Mouse (Mus musculus) forelimb bud, embryonic 11.5 days (tissue): ENCODE data around the gene Brsk1.

Source experiments
- DNase-seq: peaks from one replicate; pipeline ENCODE4 v3.0.0-alpha.2; 2012; ENCODE audit warnings: low read depth, low spot score

Gene Brsk1

GRCm38 (mm10) chr7:4739544-4740275, 49.3 kb downstream of the Brsk1 start, which contains the start of gene Kmt5c:
TSS of gene Kmt5c (plus strand) at chr7:4740115.
- peak; percentile 100 for DNase-seq

GRCm38 (mm10) chr7:4740309-4740727, 49.9 kb downstream of the Brsk1 start:
- DNase-seq = no peak

GRCm38 (mm10) chr7:4741151-4741550, 50.7 kb downstream of the Brsk1 start:
- no peak for DNase-seq

GRCm38 (mm10) chr7:4741672-4742481, 51.5 kb downstream of the Brsk1 start:
- DNase-seq = no peak

- DNase-seq = no peak
Observed at GRCm38 (mm10) chr7:4742482-4742819, 52.0 kb downstream of the Brsk1 start.

GRCm38 (mm10) chr7:4743354-4743753, 53.0 kb downstream of the Brsk1 start:
- no peak for DNase-seq

- no peak for DNase-seq
Observed at GRCm38 (mm10) chr7:4744886-4745285, 54.5 kb downstream of the Brsk1 start.

GRCm38 (mm10) chr7:4746326-4746980, 56.0 kb downstream of the Brsk1 start:
- DNase-seq = no peak

- no peak for DNase-seq
Observed at GRCm38 (mm10) chr7:4747156-4747899, 56.9 kb downstream of the Brsk1 start.

- DNase-seq = no peak
Observed at GRCm38 (mm10) chr7:4748321-4748720, 57.9 kb downstream of the Brsk1 start.

GRCm38 (mm10) chr7:4749169-4749568, 58.8 kb downstream of the Brsk1 start:
- no peak for DNase-seq

- DNase-seq = peak; percentile 61
Observed at GRCm38 (mm10) chr7:4751971-4752820, 61.8 kb downstream of the Brsk1 start.

- DNase-seq = peak; percentile 87
Observed at GRCm38 (mm10) chr7:4752821-4753570, 62.6 kb downstream of the Brsk1 start, which contains the start of gene Cox6b2. TSS of gene Cox6b2 (minus strand) at chr7:4753094.

GRCm38 (mm10) chr7:4759670-4760069, 69.3 kb downstream of the Brsk1 start:
- no peak for DNase-seq

- no peak for DNase-seq
Observed at GRCm38 (mm10) chr7:4764946-4765710, 74.7 kb downstream of the Brsk1 start.
